Mouse (Mus musculus): ENCODE data around the gene Iqgap2. TPM values are rescaled to one million over a fixed set of nuclear protein-coding genes. Genes with fewer than 3 reads are reported as not detected.
A peak's percentile ranks its signal among the peaks of the same experiment; 100 is the strongest.

Iqgap2 gene
- polyA plus RNA-seq, 1 experiment from 2014 or later, result 5.2 TPM

- no peaks in the 10 kb centered on the region for H3K27me3 ChIP-seq (ENCODE audit: control insufficient read depth, insufficient read depth, low read depth, low read length)
- no peak overlapping the region for H3K9ac ChIP-seq (ENCODE audit: low read length)
- ATAC-seq (ENCODE audit: low read depth), result no peak
- no peaks in the 10 kb centered on the region for H3K9me3 ChIP-seq (ENCODE audit: control insufficient read depth, low read length)
- H3K36me3 ChIP-seq (ENCODE audit: control insufficient read depth, insufficient read depth, low read length), result no peaks in the 10 kb centered on the region
- peaks cover 11% of the 10 kb centered on the region for H3K4me1 ChIP-seq (replicated peaks; ENCODE audit: control insufficient read depth, insufficient read depth, low read length)
- H3K27ac ChIP-seq (ENCODE audit: low read length), result no peak overlapping the region
- no peak overlapping the region for H3K4me2 ChIP-seq (ENCODE audit: low read depth, low read length)
- WGBS, result 79% methylated on average over 7 of the region's 7 CpGs
- no peak overlapping the region for H3K4me3 ChIP-seq (ENCODE audit: low read length)
Observed at GRCm38 (mm10) chr13:95780038-95780437, 111.7 kb downstream of the Iqgap2 start.

DNA sequence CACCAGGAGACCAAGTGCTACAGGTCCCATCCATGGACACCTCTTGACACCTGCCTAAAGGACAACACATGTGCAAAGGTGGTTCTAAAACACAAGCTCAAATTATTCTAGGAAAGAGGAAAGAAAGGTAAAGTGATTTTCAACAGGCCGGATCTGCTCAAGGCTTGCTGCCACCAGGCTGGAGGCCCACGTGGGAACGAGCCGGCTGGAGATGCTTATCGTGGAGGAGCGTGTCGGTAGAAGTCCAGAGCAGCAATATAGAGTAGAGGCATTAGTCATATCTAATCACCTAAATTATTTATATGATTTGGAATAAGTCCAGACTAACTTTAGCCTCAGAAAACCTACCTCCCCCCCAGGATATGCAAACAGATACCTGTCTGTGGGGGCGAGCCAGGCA is 112.5 kb downstream of the Iqgap2 start:
- Histone ChIP-seq H3K4me1 (replicated peaks; ENCODE audit: control insufficient read depth, insufficient read depth, low read length) (peaks cover 11% of the 10 kb centered on the region), H3K36me3 (ENCODE audit: control insufficient read depth, insufficient read depth, low read length) (no peaks in the 10 kb centered on the region), H3K27ac (ENCODE audit: low read length) (no peak overlapping the region), H3K4me3 (ENCODE audit: low read length) (no peak overlapping the region), H3K27me3 (ENCODE audit: control insufficient read depth, insufficient read depth, low read depth, low read length) (no peaks in the 10 kb centered on the region; the same call in 1 of the 2 replicates), H3K9me3 (ENCODE audit: control insufficient read depth, low read length) (no peaks in the 10 kb centered on the region), H3K9ac (ENCODE audit: low read length) (no peak overlapping the region), H3K4me2 (ENCODE audit: low read depth, low read length) (no peak overlapping the region)
- no peak for ATAC-seq (ENCODE audit: low read depth)
- 55% methylated on average over 8 of the region's 8 CpGs for WGBS

DNA sequence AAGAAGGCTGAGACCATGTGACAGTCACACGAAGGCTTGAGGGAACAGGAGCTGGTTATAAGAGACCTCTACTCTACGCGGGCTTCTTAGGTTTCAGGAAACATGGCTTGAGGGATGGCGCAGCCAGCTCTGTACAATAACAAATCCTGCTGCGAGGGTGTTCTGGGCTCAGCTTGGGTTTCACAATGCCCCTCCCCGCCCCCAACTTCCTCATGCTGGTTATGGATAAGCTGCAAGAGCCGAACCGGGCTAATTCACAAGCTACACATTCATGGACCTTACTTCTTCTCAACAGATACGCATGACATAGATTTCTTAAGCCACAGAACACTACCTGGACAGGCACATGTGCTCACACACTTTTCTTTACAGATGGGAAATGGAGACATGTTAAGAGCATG is 113.0 kb downstream of the Iqgap2 start:
- H3K27me3 ChIP-seq (ENCODE audit: control insufficient read depth, insufficient read depth, low read depth, low read length), result no peaks in the 10 kb centered on the region; the same call in 1 of the 2 replicates
- H3K27ac ChIP-seq (ENCODE audit: low read length), result no peak overlapping the region
- H3K36me3 ChIP-seq (ENCODE audit: control insufficient read depth, insufficient read depth, low read length), result no peaks in the 10 kb centered on the region
- H3K4me2 ChIP-seq (ENCODE audit: low read depth, low read length), result no peak overlapping the region
- no peak overlapping the region for H3K9ac ChIP-seq (ENCODE audit: low read length)
- no peak overlapping the region for H3K4me3 ChIP-seq (ENCODE audit: low read length)
- H3K4me1 ChIP-seq (replicated peaks; ENCODE audit: control insufficient read depth, insufficient read depth, low read length), result peaks cover 11% of the 10 kb centered on the region
- no peaks in the 10 kb centered on the region for H3K9me3 ChIP-seq (ENCODE audit: control insufficient read depth, low read length)
- 0 out of 2 replicates have a peak, but pooled peaks have one; percentile 16 for ATAC-seq (ENCODE audit: low read depth)
- 53% methylated on average over 9 of the region's 9 CpGs for WGBS

DNA sequence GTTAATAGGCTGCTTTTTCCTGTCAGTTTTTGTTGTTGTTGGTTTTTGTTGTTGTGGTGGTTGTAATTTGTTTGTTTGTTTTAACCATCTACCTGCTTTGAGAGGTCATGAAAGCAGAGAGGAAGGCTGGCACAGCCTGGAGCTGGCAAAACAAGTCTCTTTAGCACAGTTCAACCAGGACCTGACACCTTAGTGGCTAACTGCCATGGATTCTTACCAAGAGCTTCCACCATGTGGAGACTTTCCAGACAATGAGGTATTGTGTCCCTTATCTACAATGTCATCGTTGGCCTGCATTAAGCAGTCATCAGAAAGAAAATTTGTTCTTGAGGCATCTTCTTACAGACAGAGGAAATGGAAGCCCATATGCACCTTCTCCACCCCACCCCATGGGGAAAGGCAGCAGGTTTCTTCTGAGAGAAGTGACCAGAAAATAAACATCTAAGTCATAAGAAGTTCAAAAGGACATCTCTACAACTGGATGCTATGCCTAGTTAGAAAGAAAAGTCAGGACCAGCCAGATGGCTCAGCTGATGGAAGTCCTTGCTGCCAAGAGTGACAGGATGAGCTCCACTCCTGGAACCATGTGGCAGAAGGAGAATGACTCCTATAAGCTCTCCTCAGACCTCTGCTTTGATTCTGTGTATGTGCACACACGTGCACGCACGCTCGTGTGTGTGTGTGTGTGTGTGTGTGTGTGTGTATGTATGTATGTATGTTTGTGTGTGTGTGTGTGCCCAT is 113.9 kb downstream of the Iqgap2 start:
- ATAC-seq (ENCODE audit: low read depth), result no peak
- Histone ChIP-seq H3K4me3 (ENCODE audit: low read length) (no peak overlapping the region), H3K27me3 (ENCODE audit: control insufficient read depth, insufficient read depth, low read depth, low read length) (no peaks in the 10 kb centered on the region; the same call in 1 of the 2 replicates), H3K4me1 (replicated peaks; ENCODE audit: control insufficient read depth, insufficient read depth, low read length) (peaks cover 11% of the 10 kb centered on the region), H3K27ac (ENCODE audit: low read length) (no peak overlapping the region), H3K9me3 (ENCODE audit: control insufficient read depth, low read length) (no peaks in the 10 kb centered on the region), H3K4me2 (ENCODE audit: low read depth, low read length) (no peak overlapping the region), H3K9ac (ENCODE audit: low read length) (no peak overlapping the region), H3K36me3 (ENCODE audit: control insufficient read depth, insufficient read depth, low read length) (no peaks in the 10 kb centered on the region)
- WGBS, result 79% methylated on average over 5 of the region's 5 CpGs

DNA sequence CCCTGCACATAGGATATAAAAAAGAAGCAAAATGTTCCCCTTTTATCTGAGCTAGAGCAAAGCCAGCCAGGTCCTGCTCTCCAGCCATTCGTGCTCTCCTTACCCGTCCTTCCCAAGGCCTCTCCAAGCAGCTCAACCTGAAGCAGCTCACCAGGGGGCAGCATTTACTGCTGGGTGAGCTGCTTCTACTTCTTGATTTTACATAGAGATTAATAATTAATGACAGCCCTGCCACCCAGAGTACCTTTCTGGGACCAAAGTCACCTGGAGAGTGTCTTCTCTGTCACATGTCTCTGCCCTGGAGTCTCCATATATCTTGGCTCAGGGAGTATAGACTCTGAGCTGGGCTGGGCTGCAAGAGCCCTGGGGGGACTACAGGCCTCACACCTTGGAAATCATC is 114.5 kb downstream of the Iqgap2 start:
- H3K9ac ChIP-seq (ENCODE audit: low read length), result no peak overlapping the region
- H3K4me1 ChIP-seq (replicated peaks; ENCODE audit: control insufficient read depth, insufficient read depth, low read length), result peaks cover 7% of the 10 kb centered on the region
- H3K27me3 ChIP-seq (ENCODE audit: control insufficient read depth, insufficient read depth, low read depth, low read length), result no peaks in the 10 kb centered on the region; the same call in 1 of the 2 replicates
- ATAC-seq (ENCODE audit: low read depth), result peak; percentile 68; the same call in 1 of the 2 replicates
- no peaks in the 10 kb centered on the region for H3K36me3 ChIP-seq (ENCODE audit: control insufficient read depth, insufficient read depth, low read length)
- WGBS, result 19% methylated on average over 2 of the region's 2 CpGs
- H3K4me3 ChIP-seq (ENCODE audit: low read length), result no peak overlapping the region
- no peaks in the 10 kb centered on the region for H3K9me3 ChIP-seq (ENCODE audit: control insufficient read depth, low read length)
- no peak overlapping the region for H3K27ac ChIP-seq (ENCODE audit: low read length)
- H3K4me2 ChIP-seq (ENCODE audit: low read depth, low read length), result no peak overlapping the region

- Histone ChIP-seq H3K4me2 (ENCODE audit: low read depth, low read length) (no peak overlapping the region), H3K27ac (ENCODE audit: low read length) (no peak overlapping the region), H3K4me1 (replicated peaks; ENCODE audit: control insufficient read depth, insufficient read depth, low read length) (no peaks in the 10 kb centered on the region), H3K27me3 (ENCODE audit: control insufficient read depth, insufficient read depth, low read depth, low read length) (no peaks in the 10 kb centered on the region; the same call in 1 of the 2 replicates), H3K9me3 (ENCODE audit: control insufficient read depth, low read length) (no peaks in the 10 kb centered on the region), H3K9ac (ENCODE audit: low read length) (no peak overlapping the region), H3K36me3 (ENCODE audit: control insufficient read depth, insufficient read depth, low read length) (no peaks in the 10 kb centered on the region), H3K4me3 (ENCODE audit: low read length) (no peak overlapping the region)
- no peak for ATAC-seq (ENCODE audit: low read depth)
- 38% methylated on average over 11 of the region's 11 CpGs for WGBS
Observed at GRCm38 (mm10) chr13:95774966-95775696, 116.6 kb downstream of the Iqgap2 start.

GRCm38 (mm10) chr13:95765017-95765416 is 126.7 kb downstream of the Iqgap2 start:
- Histone ChIP-seq H3K4me3 (ENCODE audit: low read length) (no peak overlapping the region), H3K4me2 (ENCODE audit: low read depth, low read length) (peak overlapping the region; percentile 28), H3K27me3 (ENCODE audit: control insufficient read depth, insufficient read depth, low read depth, low read length) (no peaks in the 10 kb centered on the region), H3K9me3 (ENCODE audit: control insufficient read depth, low read length) (no peaks in the 10 kb centered on the region), H3K4me1 (replicated peaks; ENCODE audit: control insufficient read depth, insufficient read depth, low read length) (peaks cover 4% of the 10 kb centered on the region), H3K9ac (ENCODE audit: low read length) (no peak overlapping the region), H3K27ac (ENCODE audit: low read length) (peak overlapping the region; percentile 50), H3K36me3 (ENCODE audit: control insufficient read depth, insufficient read depth, low read length) (no peaks in the 10 kb centered on the region)
- WGBS, result 23% methylated on average over 9 of the region's 9 CpGs
- ATAC-seq (ENCODE audit: low read depth), result peak; percentile 93

GRCm38 (mm10) chr13:95763876-95764517 is 127.7 kb downstream of the Iqgap2 start:
- Histone ChIP-seq H3K9ac (ENCODE audit: low read length) (no peak overlapping the region), H3K9me3 (ENCODE audit: control insufficient read depth, low read length) (no peaks in the 10 kb centered on the region), H3K27me3 (ENCODE audit: control insufficient read depth, insufficient read depth, low read depth, low read length) (no peaks in the 10 kb centered on the region), H3K4me1 (replicated peaks; ENCODE audit: control insufficient read depth, insufficient read depth, low read length) (peaks cover 4% of the 10 kb centered on the region), H3K4me3 (ENCODE audit: low read length) (no peak overlapping the region), H3K36me3 (ENCODE audit: control insufficient read depth, insufficient read depth, low read length) (no peaks in the 10 kb centered on the region), H3K4me2 (ENCODE audit: low read depth, low read length) (no peak overlapping the region), H3K27ac (ENCODE audit: low read length) (no peak overlapping the region)
- no peak for ATAC-seq (ENCODE audit: low read depth)
- WGBS, result 36% methylated on average over 3 of the region's 3 CpGs

DNA sequence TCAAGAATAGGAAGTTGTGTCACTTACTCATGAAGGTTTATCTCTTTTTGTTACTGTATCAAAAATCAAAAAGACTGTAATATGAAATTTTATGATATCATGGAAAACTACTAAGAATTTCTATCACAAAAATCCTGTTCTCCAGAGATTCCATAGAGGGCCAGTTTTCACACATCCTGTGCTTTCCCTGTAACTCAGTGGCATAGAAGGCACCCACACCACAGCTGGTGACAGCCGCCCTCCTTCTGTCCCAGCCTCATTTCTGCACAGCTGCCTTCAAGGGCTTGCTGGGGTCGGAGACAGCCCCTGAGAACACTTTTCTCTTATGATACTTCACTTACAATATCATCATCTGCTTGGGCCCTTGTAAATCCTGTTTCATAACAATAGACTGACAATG is 131.9 kb downstream of the Iqgap2 start:
- Histone ChIP-seq H3K4me2 (ENCODE audit: low read depth, low read length) (no peak overlapping the region), H3K36me3 (ENCODE audit: control insufficient read depth, insufficient read depth, low read length) (no peaks in the 10 kb centered on the region), H3K9ac (ENCODE audit: low read length) (no peak overlapping the region), H3K4me1 (replicated peaks; ENCODE audit: control insufficient read depth, insufficient read depth, low read length) (peaks cover 4% of the 10 kb centered on the region), H3K4me3 (ENCODE audit: low read length) (no peak overlapping the region), H3K27ac (ENCODE audit: low read length) (no peak overlapping the region), H3K27me3 (ENCODE audit: control insufficient read depth, insufficient read depth, low read depth, low read length) (no peaks in the 10 kb centered on the region), H3K9me3 (ENCODE audit: control insufficient read depth, low read length) (no peaks in the 10 kb centered on the region)
- no peak for ATAC-seq (ENCODE audit: low read depth)
- WGBS, result 78% methylated on average over 2 of the region's 2 CpGs
